Mouse (Mus musculus) right cerebral cortex, adult 18-20 months (tissue): ENCODE measurements at regions not wholly inside any gene's neighbourhood (a gene's known extent, or its start where the extent isn't known, plus 50 kb on each side); places are given as distances from the start of the nearest gene placed in this dataset.

Experiments used
- DNase-seq: peaks from one replicate; pipeline ENCODE4 v3.0.0; 2022; ENCODE audit warnings: mixed read lengths

- DNase-seq, result no peak
These were observed 94.8 kb upstream of the Podxl start for GRCm38 (mm10) chr6:31658447-31659199.

GRCm38 (mm10) chr6:31650791-31651476 is 87.2 kb upstream of the Podxl start:
- DNase-seq, result no peak

DNA sequence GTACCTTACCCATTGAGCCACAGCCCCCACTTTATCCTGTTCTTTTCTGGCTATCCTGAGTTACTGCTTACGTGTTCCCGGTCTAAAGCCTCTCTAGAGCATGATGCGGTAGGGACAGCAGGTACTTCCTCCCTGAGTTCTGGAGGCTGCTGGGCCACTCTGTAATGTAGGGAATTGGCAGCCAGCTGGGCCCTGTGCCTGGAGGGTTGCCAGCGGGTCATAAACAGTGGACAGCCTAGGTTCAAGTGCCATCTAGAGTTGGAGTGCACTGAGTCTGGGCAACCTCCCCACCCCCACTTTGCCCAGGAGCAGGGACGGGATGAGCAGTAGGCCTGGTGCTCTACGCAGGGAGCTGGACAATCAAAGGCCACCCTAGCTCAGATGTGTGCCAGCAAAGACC is 81.5 kb upstream of the Podxl start:
- no peak for DNase-seq

DNA sequence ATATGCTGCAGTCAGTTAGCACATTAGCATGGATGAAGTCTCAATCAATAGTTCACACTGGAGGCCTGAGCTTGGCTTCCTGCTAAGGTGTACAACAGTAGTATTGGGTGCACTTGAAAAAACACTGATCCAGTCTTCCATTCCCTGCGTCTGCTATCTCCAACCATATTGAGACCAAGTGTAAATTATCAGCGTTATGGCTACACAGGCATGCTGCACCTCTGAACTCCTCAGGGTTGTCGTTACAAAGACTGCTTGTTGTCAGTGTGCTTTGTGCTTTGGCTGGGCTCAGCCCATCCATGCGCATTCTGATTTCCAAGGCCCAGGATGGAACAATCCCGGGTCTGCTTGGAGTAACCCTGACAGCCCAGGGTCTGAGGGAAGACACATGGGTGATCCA is 80.7 kb upstream of the Podxl start:
- DNase-seq, result no peak

GRCm38 (mm10) chr6:31642451-31642942 is 78.7 kb upstream of the Podxl start:
- DNase-seq, result no peak

DNA sequence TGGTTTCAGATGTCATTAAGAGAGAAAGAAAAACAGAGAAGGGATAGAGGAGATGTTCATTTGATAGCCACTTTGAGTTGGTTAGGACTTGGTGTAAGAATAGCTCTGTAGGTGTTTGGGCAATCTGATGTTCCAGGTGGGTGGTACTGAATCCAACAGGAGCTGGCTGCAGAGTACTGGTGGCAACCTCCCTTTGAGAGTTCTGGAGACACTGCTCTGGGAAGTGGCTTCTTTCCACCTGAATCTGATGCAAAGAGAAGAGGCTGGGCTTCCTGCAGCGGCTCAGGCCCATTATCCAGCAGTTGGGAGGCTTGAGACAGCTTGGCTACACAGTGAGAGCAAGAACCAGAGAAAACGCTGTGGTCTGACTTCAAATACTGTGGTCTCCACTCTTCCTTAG is 77.0 kb upstream of the Podxl start:
- DNase-seq, result no peak

GRCm38 (mm10) chr6:31639460-31639859 is 75.7 kb upstream of the Podxl start:
- peak; percentile 49 for DNase-seq

DNA sequence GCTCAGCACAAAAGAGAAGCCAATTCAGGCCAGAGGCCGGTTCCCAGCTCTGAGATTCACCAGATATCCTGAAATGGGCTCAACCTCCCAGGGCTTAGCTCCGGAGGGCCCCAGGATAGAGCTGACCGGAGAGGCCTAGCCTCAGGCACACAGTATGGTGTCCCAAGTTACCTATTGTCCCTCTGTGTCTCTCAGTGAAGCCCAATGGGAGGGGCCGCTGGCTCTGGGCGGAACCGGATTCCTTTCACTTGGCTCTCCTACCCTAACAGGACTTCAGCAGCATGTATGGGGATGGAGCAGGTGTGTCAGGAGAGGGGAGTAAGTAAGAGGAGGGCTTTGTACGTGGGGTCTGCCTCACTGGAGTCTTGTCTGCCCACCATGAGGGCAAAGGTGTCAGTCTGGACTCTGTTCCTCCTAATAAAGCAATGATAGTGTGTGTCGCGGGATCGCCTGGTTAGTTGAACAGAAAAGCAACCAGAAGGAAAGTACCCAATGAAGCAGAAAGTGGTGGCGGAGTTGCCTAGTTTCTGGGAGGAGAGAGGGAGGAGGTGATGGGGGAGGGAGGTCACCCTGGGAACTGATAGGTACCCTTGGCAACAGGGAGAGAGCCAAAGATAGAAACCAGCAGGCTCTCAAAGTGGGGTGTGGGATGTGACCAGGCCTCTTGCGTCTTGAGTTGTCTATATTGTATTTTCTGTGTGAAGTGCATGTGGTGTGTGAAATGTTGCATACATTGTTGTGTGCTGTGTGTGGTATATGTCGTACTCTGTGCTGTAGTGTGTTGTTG is 74.8 kb upstream of the Podxl start:
- DNase-seq, result no peak

GRCm38 (mm10) chr6:31637371-31638052 is 73.7 kb upstream of the Podxl start:
- DNase-seq, result no peak

DNA sequence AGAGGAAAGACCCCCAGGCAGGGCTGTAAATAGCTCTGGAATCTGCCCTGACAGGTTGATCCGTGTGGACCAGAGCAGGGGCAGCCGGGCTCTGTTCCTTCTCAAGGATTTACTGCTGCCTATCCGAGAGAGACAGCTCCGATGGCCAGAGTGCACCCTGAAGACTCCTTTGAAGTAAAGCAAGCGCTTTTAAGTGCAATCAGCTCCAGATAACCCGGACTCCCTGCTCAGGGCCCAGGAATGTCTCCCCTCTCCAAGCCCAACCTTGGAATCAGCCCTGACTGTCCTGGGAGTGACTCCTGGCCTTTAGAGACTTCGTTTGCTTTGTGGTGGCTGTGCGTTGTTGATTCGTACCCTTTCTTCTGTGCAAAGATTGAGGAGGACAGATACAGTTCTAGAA is 73.2 kb upstream of the Podxl start:
- no peak for DNase-seq

DNA sequence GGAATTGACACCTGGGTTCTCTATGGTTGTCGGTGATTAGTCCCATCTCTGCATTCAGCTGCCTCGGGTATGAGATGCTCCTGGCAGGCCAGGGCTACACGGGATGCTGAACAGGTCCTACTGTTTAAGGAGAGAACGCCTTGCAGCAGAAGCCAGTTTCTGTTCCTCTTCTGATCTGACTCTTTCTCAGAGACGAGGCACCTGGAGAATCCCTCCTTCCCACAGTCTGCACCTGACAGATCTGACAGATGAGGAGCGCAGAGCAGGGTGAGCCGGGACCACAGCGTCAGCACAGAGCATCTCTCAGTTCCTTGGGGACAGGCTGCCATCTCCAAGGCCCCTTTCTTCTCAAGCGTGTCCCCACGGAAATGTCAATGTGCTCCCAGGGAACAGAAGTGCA is 68.7 kb upstream of the Podxl start:
- no peak for DNase-seq

DNA sequence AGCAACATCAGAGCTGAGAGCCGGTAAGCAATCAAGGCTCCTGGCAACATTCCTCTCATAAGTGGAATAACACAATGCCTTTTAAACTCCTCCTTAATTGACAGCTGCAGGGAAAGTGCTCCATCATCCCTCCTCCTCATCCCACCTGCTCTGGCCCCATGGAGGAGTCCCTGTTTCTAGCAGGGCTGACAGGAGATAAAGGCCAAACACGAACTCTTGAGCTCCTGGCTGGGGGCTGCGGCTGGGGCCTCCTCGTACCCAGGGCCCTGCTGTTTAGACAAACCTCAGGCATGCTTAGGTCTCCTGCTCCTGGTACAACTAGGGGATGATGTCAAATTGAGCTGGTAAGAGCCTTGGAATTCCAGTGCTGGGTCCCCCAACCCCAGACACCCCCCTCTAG is 66.2 kb upstream of the Podxl start:
- no peak for DNase-seq

DNA sequence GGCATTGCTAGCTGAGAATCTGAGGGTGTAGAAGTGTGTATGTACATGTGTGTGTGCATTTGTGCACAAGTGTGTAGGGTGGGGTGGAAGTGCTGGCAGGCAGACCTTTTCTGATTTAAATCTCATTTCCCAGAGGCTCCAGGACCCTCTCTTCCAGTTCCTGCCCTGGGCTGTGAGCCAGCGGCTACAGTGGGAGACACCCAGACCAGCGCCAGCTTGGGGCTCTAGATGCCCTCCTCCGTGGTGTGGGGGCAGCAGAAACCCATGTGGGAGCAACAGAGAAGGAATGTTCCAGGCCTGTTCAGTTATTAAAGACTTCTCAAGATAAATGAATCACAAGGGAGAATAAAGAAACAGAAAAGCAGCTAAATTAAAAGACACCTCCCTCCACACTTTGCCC is 64.1 kb upstream of the Podxl start:
- no peak for DNase-seq

DNA sequence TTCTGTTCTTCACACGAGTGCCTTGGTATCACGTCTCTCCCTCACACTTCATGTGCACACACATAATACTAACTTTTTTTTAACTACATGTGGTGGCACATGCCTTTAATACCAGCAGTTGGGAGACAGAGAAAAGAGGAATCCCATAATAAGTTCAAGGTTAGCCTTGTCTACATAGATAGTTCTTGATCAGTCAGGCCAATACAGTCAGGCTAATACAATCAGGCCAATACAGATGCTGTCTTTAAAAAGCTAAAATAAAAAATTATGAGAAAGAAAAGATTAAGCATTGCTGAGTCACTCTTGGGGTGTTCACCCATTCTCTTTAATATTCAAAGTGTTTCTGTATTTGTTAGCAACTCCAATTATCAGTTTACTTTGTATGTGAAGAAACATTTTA is 61.3 kb upstream of the Podxl start:
- DNase-seq, result no peak

GRCm38 (mm10) chr6:31624374-31624773 is 60.6 kb upstream of the Podxl start:
- DNase-seq, result no peak

DNA sequence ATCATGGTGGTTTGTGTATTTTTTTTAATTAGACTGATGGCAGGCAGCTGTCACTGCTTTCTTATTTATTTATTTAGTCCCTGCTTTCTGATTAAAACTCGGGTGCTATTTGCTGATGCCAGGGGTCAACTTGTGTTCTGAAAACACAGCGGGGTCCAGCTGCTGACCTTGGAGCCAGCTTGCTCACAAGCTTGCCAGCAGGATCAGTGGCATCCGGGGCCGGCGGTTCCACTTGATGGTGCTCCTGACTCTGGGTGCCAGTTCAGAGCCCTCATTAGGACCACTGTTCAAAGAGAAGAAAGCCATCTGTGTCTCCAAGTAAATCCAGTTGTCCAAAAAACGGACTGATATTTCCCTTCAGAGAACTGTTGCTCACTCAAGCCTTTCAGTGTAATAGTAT is 57.2 kb upstream of the Podxl start:
- DNase-seq, result no peak

GRCm38 (mm10) chr6:31618852-31619251 is 55.1 kb upstream of the Podxl start:
- no peak for DNase-seq

DNA sequence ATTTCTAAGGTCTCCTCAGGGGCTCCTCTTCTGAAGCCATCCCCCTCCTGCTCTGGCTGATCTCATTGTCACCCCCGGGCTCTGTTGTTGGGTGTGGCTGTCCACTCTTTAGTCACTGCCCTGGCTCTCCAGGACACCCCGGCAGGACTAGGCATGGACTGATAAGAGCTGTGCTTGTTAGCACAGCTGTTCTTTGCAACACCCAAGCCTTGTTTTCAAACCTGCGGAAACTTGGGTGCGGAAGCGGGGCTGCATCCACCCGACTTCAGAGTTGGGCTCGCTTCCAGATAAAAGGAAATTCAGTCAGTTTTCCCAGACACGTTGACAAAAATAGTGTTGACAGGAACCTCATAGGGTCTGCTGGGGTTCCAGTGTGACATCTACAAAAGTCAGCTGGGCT is 53.6 kb upstream of the Podxl start:
- DNase-seq, result no peak

- no peak for DNase-seq
These were observed 51.7 kb upstream of the Podxl start for GRCm38 (mm10) chr6:31615426-31615970.

DNA sequence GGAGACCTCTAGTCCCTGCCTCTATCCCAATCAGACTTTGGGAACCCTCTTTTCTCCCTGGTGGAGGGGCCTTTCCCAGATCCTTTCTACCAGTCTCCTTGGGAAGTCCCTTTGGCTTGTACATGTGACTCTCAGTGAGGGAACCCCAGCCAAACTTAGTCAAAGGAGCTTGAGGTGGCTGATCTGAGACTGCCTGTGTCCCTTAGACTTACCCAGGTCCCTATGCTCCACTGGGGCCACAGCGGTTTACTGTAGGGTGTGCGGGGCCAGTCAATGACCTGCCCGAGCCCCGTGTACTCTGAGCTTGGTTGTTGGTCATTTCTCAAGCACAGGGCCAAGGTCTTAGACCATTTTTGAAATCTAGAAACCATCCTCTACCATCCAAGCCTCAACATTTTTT is 50.8 kb upstream of the Podxl start:
- no peak for DNase-seq

GRCm38 (mm10) chr6:31613590-31614319 is 50.0 kb upstream of the Podxl start:
- no peak for DNase-seq
